In the genomic region with DNA sequence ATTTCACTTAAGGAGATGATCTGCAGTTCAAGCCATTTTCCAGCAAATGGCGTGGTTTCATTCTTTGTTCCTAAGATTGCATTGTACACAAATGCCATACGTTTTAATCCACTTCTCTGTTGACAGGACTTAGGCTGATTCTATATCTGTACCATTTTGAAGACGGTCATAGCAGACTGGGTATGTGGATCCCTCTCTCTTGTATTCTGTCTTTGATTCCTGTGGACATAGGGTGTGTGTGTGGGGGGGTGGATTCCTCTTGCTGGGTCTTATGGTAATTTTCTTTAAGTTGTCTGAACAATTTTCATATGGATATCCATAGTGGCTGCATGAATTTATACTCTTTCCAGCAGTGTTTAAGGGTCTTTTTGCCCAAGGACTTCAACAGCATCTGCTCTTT, we compare ENCODE assay signal across 20 mouse cellular contexts.
"Had no signal": no experiment of that assay in that cellular context is flagged by ENCODE, and none has a peak within 500 bp of the region (broad histone marks: within the 10 kb centered on the region; RNA-seq: fewer than 3 reads in every experiment).

No protein-coding gene starts in this region.

- H3K4me3 ChIP-seq: liver, embryonic 13.5 days; liver, embryonic 15.5 days; lung, embryonic 15.5 days; myocyte; neural tube, embryonic 13.5 days; neural tube, embryonic 15.5 days had no signal

- H3K4me2 ChIP-seq: liver, embryonic 11.5 days; liver, embryonic 13.5 days; liver, embryonic 15.5 days; lung, embryonic 15.5 days; neural tube, embryonic 13.5 days; neural tube, embryonic 15.5 days had no signal

- DNase-seq: liver, embryonic 13.5 days; liver, postnatal 0 days; lung, adult 2 months; lung, postnatal 14 days; lung, postnatal 36 days; retina, postnatal 1 day; right cerebral cortex, adult 18-20 months; right cerebral cortex, postnatal 25 days; right cerebral cortex, postnatal 4 days; spleen, adult 18-20 months; thymus, adult 18-20 months; thymus, postnatal 14 days; thymus, postnatal 36 days had no signal

- ATAC-seq: liver, postnatal 0 days; lung, postnatal 0 days had no signal

- H3K27me3 ChIP-seq: liver, embryonic 13.5 days; liver, embryonic 15.5 days; lung, embryonic 15.5 days; neural tube, embryonic 13.5 days; neural tube, embryonic 15.5 days had no signal

- H3K9ac ChIP-seq: liver, embryonic 13.5 days; liver, embryonic 15.5 days; liver, postnatal 0 days; lung, embryonic 15.5 days; neural tube, embryonic 13.5 days; neural tube, embryonic 15.5 days had no signal

- H3K9me3 ChIP-seq: liver, embryonic 13.5 days; liver, embryonic 15.5 days; lung, embryonic 15.5 days; neural tube, embryonic 13.5 days; neural tube, embryonic 15.5 days had no signal

- H3K27ac ChIP-seq: liver, embryonic 13.5 days; liver, embryonic 15.5 days; lung, embryonic 15.5 days; neural tube, embryonic 13.5 days; neural tube, embryonic 15.5 days had no signal

- H3K4me1 ChIP-seq: liver, embryonic 13.5 days; liver, embryonic 15.5 days; lung, embryonic 15.5 days; neural tube, embryonic 13.5 days; neural tube, embryonic 15.5 days had no signal

- H3K36me3 ChIP-seq: liver, embryonic 13.5 days; liver, embryonic 15.5 days; lung, embryonic 15.5 days; neural tube, embryonic 13.5 days; neural tube, embryonic 15.5 days had no signal
